Mouse (Mus musculus) erythroblast, embryonic 14.5 days (primary cell): ENCODE measurements at regions not wholly inside any gene's neighbourhood (a gene's known extent, or its start where the extent isn't known, plus 50 kb on each side); places are given as distances from the start of the nearest gene placed in this dataset.

Experiments used
- H3K27me3 ChIP-seq: 2 replicates; pipeline ENCODE4 v1.6.1; 2012; ENCODE audit warnings: inconsistent platforms; ENCODE audit not compliant: control insufficient read depth
- H3K36me3 ChIP-seq: 2 replicates; pipeline ENCODE4 v1.6.1; 2012; ENCODE audit warnings: mild to moderate bottlenecking, inconsistent platforms; ENCODE audit not compliant: control insufficient read depth
- H3K4me1 ChIP-seq: 2 replicates; pipeline ENCODE4 v1.6.1; 2012; ENCODE audit warnings: inconsistent platforms; ENCODE audit not compliant: control insufficient read depth
- H3K4me3 ChIP-seq: replicated peaks from 2 replicates; pipeline ENCODE3; 2012; ENCODE audit warnings: moderate library complexity, mild to moderate bottlenecking, inconsistent platforms
- H3K9me3 ChIP-seq: 2 replicates; pipeline ENCODE4 v1.6.1; 2012; ENCODE audit warnings: low read length, inconsistent platforms, mixed read lengths; ENCODE audit not compliant: control insufficient read depth
- GATA1 ChIP-seq: IDR thresholded peaks from 2 replicates; pipeline ENCODE4 v1.6.1; 2012; ENCODE audit warnings: low read length, inconsistent platforms, mixed read lengths
- TAL1 ChIP-seq: IDR thresholded peaks from 3 replicates; pipeline ENCODE4 v1.6.1; 2012; ENCODE audit warnings: low read length, inconsistent platforms, mixed read lengths

DNA sequence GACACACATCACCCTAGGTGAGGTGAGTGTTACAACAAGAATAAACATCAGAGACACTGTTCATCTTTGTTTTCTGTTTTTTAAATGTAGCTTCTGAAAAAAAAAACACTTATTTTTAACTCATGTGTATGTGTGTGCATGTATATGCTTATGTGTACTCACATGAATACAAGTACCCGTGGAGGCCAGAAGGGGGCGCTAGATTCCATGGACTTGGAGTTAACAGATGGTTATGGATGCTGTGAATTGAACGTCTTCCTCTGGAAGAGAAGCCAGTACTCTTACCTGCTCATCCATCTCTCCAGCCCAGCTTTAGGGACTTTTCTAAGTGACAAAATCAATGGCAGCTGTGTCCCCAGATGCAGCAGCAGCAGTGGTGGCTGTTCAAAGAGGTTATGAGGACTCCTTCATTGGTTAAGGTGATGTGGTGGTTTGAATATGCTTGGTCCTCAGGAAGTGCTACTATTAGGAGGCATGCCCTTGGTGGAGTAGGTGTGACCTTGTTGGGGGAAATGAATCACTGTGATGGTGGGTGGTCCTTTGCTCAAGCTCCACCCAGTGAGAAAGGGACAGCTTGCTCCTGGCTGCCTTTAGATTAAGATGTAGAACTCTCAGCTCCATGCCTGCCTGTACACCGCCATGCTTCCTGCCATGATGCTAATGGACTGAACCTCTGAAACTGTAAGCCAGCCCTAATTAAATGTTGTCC is 56.1 kb upstream of the Tmem132d start:
- Histone ChIP-seq H3K4me1 (no peaks in the 10 kb centered on the region), H3K4me3 (no peak overlapping the region), H3K27me3 (no peaks in the 10 kb centered on the region), H3K9me3 (peaks cover 67% of the 10 kb centered on the region), H3K36me3 (no peaks in the 10 kb centered on the region)
- TF ChIP-seq TAL1 (no peak), GATA1 (no peak)

DNA sequence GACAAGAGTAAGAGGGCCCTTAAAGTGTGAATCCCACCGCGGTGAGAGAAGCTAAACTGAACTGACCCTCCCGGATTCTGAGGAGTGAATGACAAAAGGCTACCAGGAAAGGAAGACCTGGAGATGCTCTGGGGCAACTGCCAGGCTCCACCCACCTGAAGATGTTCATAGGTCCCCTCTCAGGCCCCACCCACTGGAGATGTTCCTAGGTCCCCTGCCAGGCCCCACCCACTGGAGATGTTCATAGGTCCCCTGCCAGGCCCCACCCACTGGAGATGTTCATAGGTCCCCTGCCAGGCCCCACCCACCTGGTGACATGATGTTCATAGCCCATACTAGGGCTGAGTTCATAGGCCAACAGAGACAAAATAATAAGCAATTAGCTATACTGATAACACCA is 54.5 kb upstream of the Tmem132d start:
- TF ChIP-seq TAL1 (no peak), GATA1 (no peak)
- Histone ChIP-seq H3K4me3 (no peak overlapping the region), H3K9me3 (peaks cover 61% of the 10 kb centered on the region)

DNA sequence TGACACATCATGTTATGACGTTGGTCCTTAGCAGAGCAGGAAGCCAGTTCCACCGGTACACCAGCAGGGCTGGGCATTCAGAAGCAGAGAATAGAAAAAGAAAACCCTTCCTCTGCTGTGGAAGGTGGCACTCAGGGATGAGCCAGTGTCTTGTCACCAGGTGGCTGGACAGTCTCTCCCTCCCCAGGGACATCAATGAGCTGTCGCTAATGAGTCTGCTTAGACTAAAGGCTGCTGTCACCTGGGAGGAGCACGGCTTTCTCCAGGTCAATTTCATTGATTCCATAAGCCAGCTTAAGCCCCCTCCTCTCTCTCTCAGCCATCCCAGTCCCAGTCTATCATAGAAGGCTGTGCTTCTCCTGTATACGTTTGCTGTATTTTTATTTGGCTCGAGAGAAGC is 51.2 kb upstream of the Tmem132d start:
- peaks cover 8% of the 10 kb centered on the region; the same call in 1 of the 2 replicates for H3K27me3 ChIP-seq
- H3K36me3 ChIP-seq = no peaks in the 10 kb centered on the region
- TF ChIP-seq GATA1 (no peak), TAL1 (no peak)
- no peak overlapping the region for H3K4me3 ChIP-seq
- H3K9me3 ChIP-seq = peaks cover 51% of the 10 kb centered on the region
- no peaks in the 10 kb centered on the region for H3K4me1 ChIP-seq

More for the DNA sequence above, 54.5 kb upstream of the Tmem132d start:
- no peaks in the 10 kb centered on the region for H3K36me3 ChIP-seq
- H3K27me3 ChIP-seq = peaks cover 8% of the 10 kb centered on the region; the same call in 1 of the 2 replicates
- no peaks in the 10 kb centered on the region for H3K4me1 ChIP-seq

DNA sequence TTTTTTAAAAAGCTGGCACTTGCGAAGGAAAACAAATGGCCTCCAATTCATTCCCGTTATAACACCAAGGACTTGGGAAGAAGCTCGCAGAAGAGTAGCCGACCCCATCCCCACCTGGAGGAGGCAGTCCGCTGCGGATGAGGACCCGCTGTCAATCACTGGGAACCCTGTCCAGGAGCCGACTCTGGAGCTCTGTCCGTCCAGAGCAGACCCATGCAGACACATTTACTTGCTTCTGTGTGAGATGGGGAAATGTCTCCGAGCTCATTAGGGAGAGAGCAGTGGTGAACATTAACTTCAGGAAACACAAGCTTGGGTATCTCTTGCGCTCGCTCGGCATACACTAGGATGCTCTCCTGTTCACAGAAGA is 50.5 kb upstream of the Tmem132d start:
- no peak for TF ChIP-seq GATA1
- no peak for TF ChIP-seq TAL1
- H3K9me3 ChIP-seq = peaks cover 51% of the 10 kb centered on the region
- no peak overlapping the region for H3K4me3 ChIP-seq

DNA sequence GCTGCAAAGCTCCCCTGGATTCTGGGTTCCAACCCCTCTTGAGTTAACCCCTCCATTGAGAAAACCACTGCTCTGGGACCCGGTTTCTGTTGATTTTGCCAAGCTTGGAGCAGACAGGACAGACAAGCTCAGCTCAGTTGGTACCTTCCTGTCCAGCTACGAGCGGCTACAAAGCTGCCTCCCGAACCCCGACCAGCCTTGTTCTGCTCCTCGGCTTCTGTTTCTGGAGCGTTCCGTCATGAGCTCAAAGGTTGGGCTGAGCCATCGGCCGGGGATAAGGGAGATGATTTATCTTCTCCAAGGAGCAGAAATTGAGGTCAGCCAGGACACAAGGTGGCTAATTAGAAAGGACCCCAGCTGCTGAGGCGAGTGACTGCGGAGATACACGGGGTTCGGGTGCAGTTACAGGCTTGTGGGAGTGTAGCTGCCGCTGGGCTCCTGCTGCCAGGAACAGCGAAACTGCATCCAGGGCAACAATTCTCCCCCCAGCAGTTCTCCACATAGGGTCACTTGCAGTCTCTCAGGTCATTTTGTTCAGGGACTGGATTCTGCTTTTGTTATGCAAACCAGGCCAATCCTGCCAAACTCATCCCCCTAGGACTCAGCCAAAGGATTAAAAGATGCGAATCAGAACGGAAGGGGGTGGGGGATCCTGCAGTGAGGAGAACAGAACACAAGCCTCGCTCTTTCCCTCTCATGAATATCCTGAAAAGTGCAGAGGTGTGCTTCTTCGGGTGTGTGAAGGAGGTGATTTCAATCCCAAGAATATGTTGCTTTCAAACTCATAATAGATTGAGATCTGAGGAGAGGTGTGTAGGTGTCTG is 50.0 kb upstream of the Tmem132d start:
- H3K4me3 ChIP-seq = no peak overlapping the region
- H3K27me3 ChIP-seq = peaks cover 8% of the 10 kb centered on the region; the same call in 1 of the 2 replicates
- H3K4me1 ChIP-seq = no peaks in the 10 kb centered on the region
- no peak for TF ChIP-seq GATA1
- TF ChIP-seq TAL1 = no peak
- peaks cover 48% of the 10 kb centered on the region for H3K9me3 ChIP-seq
- H3K36me3 ChIP-seq = no peaks in the 10 kb centered on the region

More for the DNA sequence above, 50.5 kb upstream of the Tmem132d start:
- no peaks in the 10 kb centered on the region for H3K4me1 ChIP-seq
- peaks cover 8% of the 10 kb centered on the region; the same call in 1 of the 2 replicates for H3K27me3 ChIP-seq
- H3K36me3 ChIP-seq = no peaks in the 10 kb centered on the region
